Mouse (Mus musculus) adrenal gland, postnatal 14 days (tissue): ENCODE data around the gene Rasgrp1. TPM values are rescaled to one million over a fixed set of nuclear protein-coding genes. Genes with fewer than 3 reads are reported as not detected.

Experiments
- DNase-seq: peaks from one replicate; pipeline ENCODE4 v3.0.0; 2021; ENCODE audit warnings: mixed read lengths
- long read RNA-seq, 2 experiments: library from polyadenylated mRNA; stranded (forward); transcript quantifications; one replicate each; pipeline ENCODE4 v2.0.0; 2021
- total RNA-seq: library from RNA; stranded (reverse); gene quantifications from 2 replicates; pipeline ENCODE4 v1.2.3, GENCODE M21; 2021

Rasgrp1 gene
- 1.7 and 9.8 TPM in 2 replicates for total RNA-seq
- long read RNA-seq, experiment 1, full-length matches to known transcripts: 6 of 7 reads
- long read RNA-seq, experiment 1, partial matches to known transcripts: 1 of 7 reads
- long read RNA-seq, experiment 1, other reads (novel, unspliced or antisense): 0 of 7 reads
- long read RNA-seq, experiment 2: 0 reads

GRCm38 (mm10) chr2:117342547-117343239 lies at the start of gene Rasgrp1:
Gene Rasgrp1, minus strand, starts transcription at chr2:117343001.
- DNase-seq: peak; percentile 46

GRCm38 (mm10) chr2:117389925-117390892 lies 47.4 kb upstream of the Rasgrp1 start:
- DNase-seq: peak; percentile 44

- DNase-seq: no peak
Observed at GRCm38 (mm10) chr2:117389460-117389859, 46.7 kb upstream of the Rasgrp1 start.

GRCm38 (mm10) chr2:117388121-117388520 lies 45.3 kb upstream of the Rasgrp1 start:
- DNase-seq: no peak

- no peak for DNase-seq
Observed at GRCm38 (mm10) chr2:117386981-117387705, 44.3 kb upstream of the Rasgrp1 start.

- no peak for DNase-seq
Observed at GRCm38 (mm10) chr2:117386036-117386590, 43.3 kb upstream of the Rasgrp1 start.

GRCm38 (mm10) chr2:117381314-117381713 lies 38.5 kb upstream of the Rasgrp1 start:
- DNase-seq: no peak

GRCm38 (mm10) chr2:117374293-117374830 lies 31.6 kb upstream of the Rasgrp1 start:
- DNase-seq: no peak

GRCm38 (mm10) chr2:117371706-117372105 lies 28.9 kb upstream of the Rasgrp1 start:
- DNase-seq: no peak

GRCm38 (mm10) chr2:117366478-117366877 lies 23.7 kb upstream of the Rasgrp1 start:
- DNase-seq: no peak

- no peak for DNase-seq
Observed at GRCm38 (mm10) chr2:117364056-117364455, 21.3 kb upstream of the Rasgrp1 start.

- DNase-seq: no peak
Observed at GRCm38 (mm10) chr2:117357939-117358338, 15.1 kb upstream of the Rasgrp1 start.

GRCm38 (mm10) chr2:117352305-117353123 lies 9.7 kb upstream of the Rasgrp1 start:
- DNase-seq: no peak

GRCm38 (mm10) chr2:117350138-117350537 lies 7.3 kb upstream of the Rasgrp1 start:
- DNase-seq: no peak

GRCm38 (mm10) chr2:117343240-117343624 lies 431 bp upstream of the Rasgrp1 start:
- DNase-seq: no peak

GRCm38 (mm10) chr2:117342090-117342546 lies 683 bp downstream of the Rasgrp1 start:
- peak; percentile 82 for DNase-seq

- no peak for DNase-seq
Observed at GRCm38 (mm10) chr2:117338501-117338900, 4.3 kb downstream of the Rasgrp1 start.

GRCm38 (mm10) chr2:117337902-117338301 lies 4.9 kb downstream of the Rasgrp1 start:
- DNase-seq: no peak

GRCm38 (mm10) chr2:117336946-117337665 lies 5.7 kb downstream of the Rasgrp1 start:
- no peak for DNase-seq
